Mouse (Mus musculus) lung, adult 2 months (tissue): ENCODE results near the gene Fam206a. TPM values are rescaled to one million over a fixed set of nuclear protein-coding genes. Genes with fewer than 3 reads are reported as not detected.
A peak's percentile ranks its signal among the peaks of the same experiment; 100 is the strongest.

Experiments used
- DNase-seq: peaks from one replicate; pipeline ENCODE4 v3.0.0; 2022
- H3K4me1 ChIP-seq: fragments of 200-500 bp; 2 replicates; pipeline ENCODE4 v1.6.1; 2011; ENCODE audit warnings: low read length; ENCODE audit not compliant: control insufficient read depth, insufficient read depth
- H3K4me3 ChIP-seq: fragments of 200-500 bp; replicated peaks from 2 replicates; pipeline ENCODE3; 2011; ENCODE audit warnings: low read depth, mild to moderate bottlenecking, control low read depth, low read length; ENCODE audit errors: extremely low read depth
- CTCF ChIP-seq: fragments of 200-500 bp; IDR thresholded peaks from 2 replicates; pipeline ENCODE4 v1.5.1; 2011; ENCODE audit warnings: mild to moderate bottlenecking, low read length, control low read depth; ENCODE audit not compliant: insufficient read depth
- POLR2A ChIP-seq: fragments of 200-500 bp; IDR thresholded peaks from 2 replicates; pipeline ENCODE4 v1.6.1; 2011; ENCODE audit warnings: low read depth, mild to moderate bottlenecking, control low read depth, low read length, borderline replicate concordance; ENCODE audit errors: extremely low read depth
- WGBS: fragments of 180-500 bp; shearing (Covaris S2); methylation state at CpG from one replicate; pipeline ENCODE4 v1.1.7; 2018; 5-methylcytosine and 5-hydroxymethylcytosine counted together
- polyA plus RNA-seq: library from polyadenylated mRNA; depleted of rRNA; stranded (reverse); fragments of >200 nt; gene quantifications from 2 replicates; pipeline ENCODE4 v1.2.3, GENCODE M21; 2012; rRNA removed

Gene Fam206a
- polyA plus RNA-seq = 2.3 and 3.5 TPM in 2 replicates

- peak within 1 kb of the TSS; percentile 96 for H3K4me3 ChIP-seq
- H3K4me1 ChIP-seq = no peaks in the 10 kb centered on the region
- peak; percentile 99 for DNase-seq
- TF ChIP-seq POLR2A (peak; percentile 92; the same call in 1 of the 2 replicates), CTCF (no peak)
- under 1% methylated on average over 72 of the region's 72 CpGs for WGBS
These were observed at the start of gene Fam206a, which contains the start of gene Elp1 for GRCm38 (mm10) chr4:56801907-56802668. Fam206a (plus strand) TSS chr4:56802345. Elp1 (minus strand) TSS chr4:56802331.

DNA sequence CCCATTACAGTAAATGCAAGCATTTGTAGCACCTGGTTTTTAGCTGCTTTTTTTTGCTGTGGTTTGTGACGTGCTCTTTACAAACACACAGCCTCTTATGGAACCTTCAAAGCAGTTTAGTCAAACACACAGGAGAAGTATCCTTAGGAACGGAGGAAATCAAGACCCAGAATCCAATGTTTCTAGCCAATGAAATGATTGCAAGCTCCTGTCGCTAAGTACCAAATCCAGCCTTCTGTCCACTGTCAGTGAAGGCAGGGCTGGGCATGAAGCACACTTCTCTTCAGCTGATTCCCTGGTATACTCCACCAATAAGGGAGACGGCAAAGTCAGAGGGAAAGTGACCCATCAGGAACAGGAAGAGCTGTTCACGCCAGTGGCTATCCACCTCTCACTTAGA, 46.1 kb upstream of the Fam206a start:
- WGBS = 69% methylated on average over 5 of the region's 5 CpGs
- Histone ChIP-seq H3K4me1 (no peaks in the 10 kb centered on the region), H3K4me3 (no peak overlapping the region)
- TF ChIP-seq POLR2A = no peak
- TF ChIP-seq CTCF = no peak
- DNase-seq = peak; percentile 25

- Histone ChIP-seq H3K4me3 (no peak overlapping the region), H3K4me1 (no peaks in the 10 kb centered on the region)
- 72% methylated on average over 10 of the region's 10 CpGs for WGBS
- peak; percentile 59 for DNase-seq
- no peak for TF ChIP-seq POLR2A
- no peak for TF ChIP-seq CTCF
These were observed 45.1 kb upstream of the Fam206a start for GRCm38 (mm10) chr4:56756966-56757600.

DNA sequence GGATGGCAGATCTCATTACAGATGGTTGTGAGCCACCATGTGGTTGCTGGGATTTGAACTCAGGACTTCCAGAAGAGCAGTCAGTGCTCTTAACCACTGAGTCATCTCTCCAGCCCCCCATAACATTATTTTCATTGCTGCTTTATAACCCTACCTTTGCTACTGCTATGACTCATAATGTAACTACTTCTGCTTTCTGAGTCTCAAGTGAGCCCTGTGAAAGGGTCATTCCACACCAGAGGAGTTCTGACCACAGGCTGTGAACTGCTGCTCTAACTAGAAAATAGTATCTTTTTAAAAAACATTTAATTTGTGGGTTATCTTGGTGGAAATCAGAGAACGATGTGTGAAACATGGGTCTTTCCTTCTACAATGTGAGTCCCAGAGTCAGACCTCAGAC, 44.5 kb upstream of the Fam206a start:
- 96% methylated on average over 1 of the region's 1 CpGs for WGBS
- Histone ChIP-seq H3K4me3 (no peak overlapping the region), H3K4me1 (no peaks in the 10 kb centered on the region)
- no peak for TF ChIP-seq POLR2A
- DNase-seq = no peak

DNA sequence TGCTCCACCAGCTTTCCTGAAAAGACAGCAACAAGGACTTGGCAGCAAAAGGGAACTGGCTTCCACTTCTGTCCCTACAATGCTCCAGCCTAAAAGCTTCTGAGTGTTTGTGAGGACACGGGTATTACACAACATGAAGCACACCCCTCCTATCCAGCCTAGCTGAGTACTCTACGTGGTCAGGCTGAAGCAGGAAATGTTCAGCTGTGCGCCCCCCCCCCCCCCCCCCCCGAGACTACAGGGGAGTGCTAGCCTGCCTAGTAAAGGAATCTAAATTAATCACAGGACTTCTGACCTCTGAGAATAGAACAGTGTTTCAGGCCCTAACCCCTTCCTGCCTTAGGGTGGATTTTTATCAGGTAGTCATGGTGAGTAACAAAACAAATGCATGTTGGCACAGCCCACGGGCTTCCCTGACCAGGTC, 34.3 kb upstream of the Fam206a start:
- no peak overlapping the region for H3K4me3 ChIP-seq
- peaks cover 2% of the 10 kb centered on the region; the same call in 1 of the 2 replicates for H3K4me1 ChIP-seq
- peak; percentile 42 for DNase-seq
- 38% methylated on average over 5 of the region's 5 CpGs for WGBS
- TF ChIP-seq CTCF (no peak), POLR2A (no peak)

DNA sequence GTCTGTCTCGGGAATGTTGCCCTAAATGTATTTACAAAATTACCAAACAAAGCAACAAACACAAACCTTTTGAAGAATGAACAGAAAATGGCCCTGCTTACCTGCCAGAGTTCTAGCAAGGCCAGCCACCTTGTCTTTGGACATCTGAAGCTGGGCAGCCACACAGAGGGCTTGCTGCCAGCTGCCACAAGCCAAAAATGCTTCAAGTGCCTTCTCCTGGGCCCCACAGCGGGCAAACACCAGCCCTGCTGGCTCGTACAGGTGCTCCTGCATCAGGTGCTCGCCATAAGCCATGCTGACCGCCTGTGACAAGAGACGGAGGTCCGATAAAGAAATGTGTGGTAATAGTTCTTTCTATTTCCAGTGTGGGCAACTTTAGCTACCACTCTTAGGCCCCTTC, 33.2 kb upstream of the Fam206a start:
- Histone ChIP-seq H3K4me1 (peaks cover 2% of the 10 kb centered on the region; the same call in 1 of the 2 replicates), H3K4me3 (no peak overlapping the region)
- peak; percentile 73 for DNase-seq
- TF ChIP-seq POLR2A (no peak), CTCF (no peak)
- 69% methylated on average over 7 of the region's 7 CpGs for WGBS

- no peak for DNase-seq
- Histone ChIP-seq H3K4me1 (peaks cover 2% of the 10 kb centered on the region; the same call in 1 of the 2 replicates), H3K4me3 (no peak overlapping the region)
- 51% methylated on average over 1 of the region's 1 CpGs for WGBS
- TF ChIP-seq POLR2A (no peak), CTCF (no peak)
These were observed 31.1 kb upstream of the Fam206a start for GRCm38 (mm10) chr4:56771065-56771464.

DNA sequence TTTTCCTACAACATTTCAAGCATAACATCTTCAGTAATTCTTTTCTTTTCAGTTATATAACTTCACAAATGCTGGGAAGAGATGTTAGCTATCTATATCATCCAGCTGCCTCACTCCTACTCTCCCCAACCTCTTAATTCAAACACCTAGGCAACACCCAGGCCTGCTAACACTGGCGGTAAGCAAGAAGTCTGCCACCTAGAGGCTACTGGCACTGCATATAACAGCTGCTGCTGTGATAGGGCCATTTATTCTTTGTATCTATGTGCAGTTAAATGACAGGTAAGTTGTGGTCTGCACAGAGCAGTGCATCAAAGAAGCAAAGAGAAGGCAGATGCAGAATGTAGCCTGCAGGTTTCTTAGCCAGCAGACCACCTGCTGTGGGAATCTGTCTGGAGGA, 10.8 kb upstream of the Fam206a start:
- H3K4me3 ChIP-seq = no peak overlapping the region
- no peaks in the 10 kb centered on the region for H3K4me1 ChIP-seq
- DNase-seq = no peak
- TF ChIP-seq CTCF (0 out of 2 replicates have a peak, but pooled peaks have one; percentile 32), POLR2A (no peak)
- 44% methylated on average over 1 of the region's 1 CpGs for WGBS

GRCm38 (mm10) chr4:56802669-56803150, 565 bp downstream of the Fam206a start:
- TF ChIP-seq CTCF (no peak), POLR2A (no peak)
- Histone ChIP-seq H3K4me3 (peak overlapping the region; percentile 96), H3K4me1 (no peaks in the 10 kb centered on the region)
- DNase-seq = no peak
- WGBS = 2% methylated on average over 25 of the region's 25 CpGs
